Mouse (Mus musculus) gastrocnemius, postnatal 25 days (tissue): ENCODE results near the gene Vti1b. TPM values are rescaled to one million over a fixed set of nuclear protein-coding genes. Genes with fewer than 3 reads are reported as not detected.
A peak's percentile ranks its signal among the peaks of the same experiment; 100 is the strongest.

Source experiments
- DNase-seq: peaks from one replicate; pipeline ENCODE4 v3.0.0; 2022
- total RNA-seq, 2 experiments: library from RNA; stranded (reverse); gene quantifications; 1 replicate in 1 of 2; 2 replicates in 1 of 2; pipeline ENCODE4 v1.2.3; 2021

The Vti1b gene
- total RNA-seq, 2 experiments from 2014 or later = 60.1 to 66.5 TPM

DNA sequence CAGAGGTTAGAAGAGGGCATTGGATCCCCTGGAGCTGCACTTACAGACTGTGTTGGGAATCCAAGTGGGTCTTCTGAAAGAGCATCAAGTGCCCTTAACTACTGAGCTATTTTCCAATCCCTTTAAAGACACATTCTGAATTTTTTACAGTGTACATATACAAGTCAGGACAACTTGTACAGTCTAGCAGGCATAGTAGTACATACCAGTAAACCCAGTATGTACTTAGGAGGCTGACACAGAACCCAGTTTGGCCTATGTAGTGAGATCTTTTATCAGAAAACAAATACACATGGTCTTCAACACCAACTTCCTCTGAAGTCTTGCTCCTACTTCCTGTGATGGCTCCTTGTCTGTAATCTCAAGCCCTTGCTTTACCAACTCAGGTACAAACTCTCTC lies 33.5 kb downstream of the Vti1b start:
- DNase-seq = no peak

DNA sequence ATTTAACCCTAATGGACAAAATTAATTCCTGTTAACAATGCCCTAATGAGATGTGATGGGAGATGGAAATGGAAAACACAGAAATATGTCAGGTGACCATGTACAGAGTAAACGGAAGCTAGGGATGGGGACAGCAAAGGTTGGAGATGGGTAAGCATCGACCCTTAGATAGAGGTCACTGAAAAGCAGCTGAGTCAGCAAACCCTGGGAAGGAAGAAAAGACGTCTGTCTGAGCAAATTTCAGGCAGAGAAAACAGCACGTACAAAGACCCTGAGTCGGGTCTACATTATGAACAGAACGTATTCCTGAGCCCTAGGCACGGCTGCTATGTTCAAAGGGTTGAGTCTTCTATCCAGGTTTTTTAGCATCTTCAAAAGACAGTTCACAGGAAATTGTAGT lies 35.5 kb downstream of the Vti1b start:
- no peak for DNase-seq

DNA sequence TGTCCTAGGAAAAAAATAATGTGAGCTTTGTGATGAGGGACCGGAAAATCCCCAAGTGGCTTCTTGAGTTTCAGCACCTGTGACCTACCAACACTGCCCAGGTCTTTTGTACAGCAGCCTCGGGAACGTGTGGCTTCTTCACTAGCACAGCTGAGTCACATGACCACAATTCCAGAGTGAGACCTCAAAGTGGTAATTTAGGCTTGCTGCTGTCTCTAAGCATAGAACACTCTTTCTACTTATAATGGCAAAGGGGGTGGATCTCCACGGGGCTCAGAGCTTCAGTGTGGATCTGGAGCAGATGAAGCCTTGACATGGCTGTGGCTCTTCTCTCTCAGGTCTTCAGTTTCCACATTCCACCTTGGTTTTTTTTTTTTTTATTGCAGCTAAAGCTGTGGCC lies 37.4 kb downstream of the Vti1b start:
- no peak for DNase-seq

DNA sequence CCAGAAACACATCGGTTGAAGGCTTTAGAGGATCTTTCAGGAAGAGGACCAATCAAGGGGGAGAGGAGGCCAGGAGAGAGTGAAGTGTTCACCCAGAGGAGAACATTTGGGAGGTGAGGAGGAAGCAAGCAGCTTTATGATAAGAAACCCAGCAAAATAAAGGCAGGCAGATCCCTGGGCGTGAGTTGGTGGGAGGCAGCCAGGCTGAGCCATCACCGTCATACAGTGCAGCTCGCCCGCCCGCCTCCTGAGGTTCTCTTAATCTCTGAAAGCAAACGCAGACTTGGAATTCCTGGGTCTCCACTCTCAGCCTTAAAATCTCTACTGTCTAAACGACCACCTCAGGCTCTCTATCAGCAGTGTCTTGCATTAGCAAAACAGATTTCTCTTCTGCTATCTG lies 37.8 kb downstream of the Vti1b start:
- no peak for DNase-seq

DNA sequence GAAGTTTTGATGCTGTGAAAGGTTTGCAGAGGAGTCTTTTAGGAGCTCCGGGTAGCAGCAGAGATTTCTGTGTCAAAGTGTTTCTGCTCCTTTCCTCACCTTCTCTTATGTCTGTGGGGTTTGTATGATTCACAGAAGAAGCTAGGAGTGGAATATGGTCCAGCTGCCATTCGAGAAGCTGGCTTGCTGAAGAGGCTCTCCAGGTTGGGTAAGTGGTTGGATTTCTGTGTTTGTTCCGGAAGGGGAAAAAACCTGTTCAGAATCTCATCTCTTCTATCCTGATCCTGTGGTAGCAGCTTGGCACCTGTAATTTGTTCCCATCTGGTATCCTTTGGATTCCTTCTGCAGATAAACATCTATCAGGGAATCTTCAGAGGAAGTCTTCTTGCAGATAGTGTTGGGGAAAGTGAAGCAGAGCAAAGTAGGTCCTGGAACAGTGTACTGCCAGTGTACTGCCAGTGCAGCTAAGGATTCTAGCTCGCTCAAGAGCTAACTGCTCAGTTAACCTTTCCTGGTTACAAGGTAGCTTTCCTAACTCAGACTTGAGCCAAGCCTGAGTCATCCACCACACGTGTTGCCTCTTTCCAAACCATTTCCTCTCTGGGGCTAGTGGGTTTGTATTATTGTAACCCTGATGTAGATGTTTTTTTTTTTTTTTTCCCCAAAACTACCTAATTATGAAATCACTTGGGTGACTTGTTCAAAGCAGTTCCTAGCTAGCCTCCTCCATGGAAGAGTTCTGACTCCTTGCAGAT lies 40.6 kb downstream of the Vti1b start:
- no peak for DNase-seq

DNA sequence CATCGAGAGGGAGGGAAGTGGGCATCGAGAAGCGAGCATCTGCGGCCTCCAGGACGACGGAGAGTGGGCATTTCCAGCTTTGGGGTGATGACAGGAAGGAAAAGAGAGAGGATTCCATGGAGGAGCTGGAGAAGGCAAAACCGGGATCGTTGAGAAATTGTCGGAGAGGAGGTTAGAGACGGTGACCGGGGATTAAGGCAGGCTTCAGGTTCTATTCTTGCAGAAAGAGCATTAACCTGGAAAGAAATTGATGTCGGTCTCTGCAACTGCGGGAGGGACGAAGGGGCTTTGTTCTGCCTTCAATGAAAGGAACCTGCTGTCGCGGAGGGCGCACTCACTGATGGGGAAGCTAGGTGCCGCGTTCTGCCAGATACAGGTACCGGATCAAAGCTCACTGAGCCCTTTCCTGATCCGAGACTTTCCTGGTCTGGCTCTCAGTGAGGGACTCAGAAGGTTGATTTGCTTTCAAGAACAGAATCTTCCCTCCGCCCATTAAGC lies 41.2 kb downstream of the Vti1b start:
- no peak for DNase-seq

DNA sequence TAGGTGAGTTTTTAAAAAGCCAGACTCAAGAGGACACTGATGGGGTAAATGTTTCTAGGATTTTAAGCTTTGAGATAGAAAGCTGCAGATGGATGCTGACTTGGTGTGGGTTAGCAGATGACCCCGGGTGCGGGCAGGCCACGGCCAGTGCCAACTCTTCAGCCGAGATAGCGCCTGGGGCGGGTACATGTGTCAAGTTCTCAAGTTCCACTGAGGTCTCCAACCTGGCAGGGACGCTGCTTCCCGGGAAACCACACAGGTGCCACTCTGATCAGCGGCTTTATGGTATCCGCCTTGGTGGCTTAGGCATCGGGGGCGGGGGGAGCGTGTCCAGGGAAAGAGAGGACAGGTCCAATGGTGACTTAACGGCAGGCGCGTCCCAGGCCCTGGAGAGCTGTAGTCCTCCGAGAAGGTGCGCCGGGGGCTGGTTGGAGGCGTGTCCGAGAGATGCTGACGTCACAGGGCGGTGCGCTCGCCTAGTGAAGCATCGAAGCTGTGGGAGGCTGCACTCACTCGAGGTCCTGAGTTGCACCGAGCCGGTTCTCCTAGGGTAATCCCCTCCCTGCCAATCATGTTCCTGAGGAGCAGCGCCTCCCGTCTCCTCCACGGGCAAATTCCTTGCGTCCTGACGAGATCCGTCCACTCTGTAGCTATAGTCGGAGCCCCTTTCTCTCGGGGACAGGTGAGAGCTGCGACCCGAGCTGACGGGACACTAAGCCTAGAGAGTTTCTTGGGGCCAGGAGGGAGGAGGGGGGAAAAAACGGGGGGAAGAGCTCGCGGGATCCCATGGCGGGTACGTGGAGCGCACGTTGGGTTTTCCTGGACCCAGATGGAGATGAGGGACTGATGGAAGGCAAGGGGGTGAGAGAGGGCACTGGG lies 41.9 kb downstream of the Vti1b start, which contains the start of gene Arg2:
Gene Arg2, plus strand, starts transcription at position 479 of the 879 bp plus-strand sequence.
- peak; percentile 16 for DNase-seq

DNA sequence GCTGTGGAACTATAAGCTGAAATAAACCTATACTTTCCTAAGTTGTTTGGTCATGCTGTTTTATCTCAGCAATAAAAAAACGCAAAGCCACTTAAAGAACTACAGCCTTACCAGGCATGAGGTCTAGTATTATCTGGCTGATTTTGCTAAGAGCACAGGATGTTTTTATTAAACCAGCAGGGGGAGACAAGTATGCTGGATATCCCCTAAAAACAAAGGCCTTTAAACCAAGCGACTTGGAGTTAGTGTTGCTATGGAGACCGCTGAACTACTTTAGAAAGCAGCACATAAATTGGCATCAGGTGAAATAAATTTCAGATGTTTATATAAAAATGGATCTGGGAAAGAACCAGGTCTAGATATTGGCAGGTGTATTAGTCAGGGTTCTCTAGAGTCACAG lies 49.6 kb downstream of the Vti1b start:
- DNase-seq = no peak

DNA sequence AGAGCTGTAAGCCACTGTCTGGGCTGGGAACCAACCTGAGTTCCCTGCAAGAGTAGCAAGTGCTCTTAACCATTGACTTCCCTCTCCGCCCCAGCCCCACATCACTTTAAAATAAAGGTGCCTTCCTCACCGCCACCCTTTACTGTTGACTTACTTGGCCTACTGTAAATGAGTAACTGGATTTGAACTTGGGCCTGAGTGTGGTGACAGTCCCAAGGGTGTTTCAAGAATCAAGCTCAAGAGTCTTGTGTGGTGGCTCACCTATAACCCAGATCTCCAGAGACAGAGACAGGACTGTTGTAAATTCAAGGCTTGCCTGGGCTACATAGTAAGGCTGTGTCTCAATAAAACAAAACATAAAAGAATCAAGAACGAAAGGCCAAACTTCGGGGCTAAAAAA lies 53.5 kb downstream of the Vti1b start:
- DNase-seq = no peak

Other genes starting within 250 kb of the Vti1b start
- gene Tmem229b, start 165.0 kb downstream of the Vti1b start, total RNA-seq = 1 to 10 TPM; 8.5 to 9.5 TPM
- 1 to 10 TPM; 1.3 to 2.3 TPM for gene Plekhh1, start 143.5 kb downstream of the Vti1b start, total RNA-seq
- 1 to 10 TPM; 1.4 to 1.6 TPM for gene Pigh, start 83.0 kb downstream of the Vti1b start, total RNA-seq
- not detected for gene Arg2, start 41.9 kb downstream of the Vti1b start, total RNA-seq
- gene Rdh11, start 19.6 kb upstream of the Vti1b start, total RNA-seq = 1 to 10 TPM; 2.4 to 2.7 TPM
- gene Rdh12, start 36.2 kb upstream of the Vti1b start, total RNA-seq = under 1 TPM; 0.20 to 0.21 TPM
- 10 to 100 TPM; 15.4 to 16.2 TPM for gene Zfyve26, start 123.6 kb upstream of the Vti1b start, total RNA-seq
- under 1 TPM in 1 of 2 experiments, not detected in 1; 0.13 TPM for gene Rad51b, start 124.6 kb upstream of the Vti1b start, total RNA-seq